Mouse (Mus musculus) 3T3-L1 (cell line): ENCODE data around the gene Olfr1.

Experiments
- DNase-seq: peaks from one replicate; pipeline ENCODE4 v3.0.0-alpha.2; 2015; ENCODE audit warnings: low read depth, low spot score

The Olfr1 gene

DNA sequence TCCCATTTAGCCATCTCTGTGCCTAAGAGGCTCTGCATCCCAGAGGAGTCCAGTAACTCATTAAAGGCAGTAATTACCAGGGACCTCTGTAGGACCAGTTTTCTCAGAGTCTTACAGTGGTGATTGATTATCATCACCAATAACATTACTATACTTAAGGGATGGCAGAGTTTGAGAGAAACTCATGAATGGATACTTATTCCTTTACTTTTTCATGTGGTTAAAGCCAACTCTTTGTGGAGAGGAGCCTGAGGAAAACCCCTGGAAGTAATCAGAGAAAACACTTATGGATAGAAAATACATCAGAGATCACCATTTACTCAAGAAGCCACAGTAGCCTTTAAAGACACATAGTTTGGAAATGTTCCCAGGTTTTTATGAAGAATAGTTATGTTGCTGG is at the start of gene Olfr1:
TSS of gene Olfr1 (minus strand) at position 101 of the 400 bp plus-strand sequence.
- peak; percentile 2 for DNase-seq

DNA sequence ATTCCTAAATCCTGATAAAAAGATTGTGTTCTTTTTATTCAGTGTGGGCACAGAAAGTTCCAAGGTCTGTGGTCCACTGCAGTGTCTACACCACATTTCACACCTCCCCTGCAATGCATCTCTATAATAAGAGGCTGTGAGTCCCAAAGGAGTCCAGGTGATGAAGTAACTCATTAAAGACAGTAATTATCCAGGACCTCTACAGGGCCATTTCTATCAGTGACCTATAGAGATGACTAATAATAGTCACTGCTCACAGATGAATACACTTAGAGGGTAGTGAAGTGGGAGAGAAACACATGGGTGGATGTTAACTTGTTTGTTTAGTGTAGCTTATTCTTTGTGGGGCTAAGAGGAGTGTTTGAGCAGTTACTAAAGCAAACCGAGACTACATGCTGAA is 29.0 kb upstream of the Olfr1 start, which contains the start of gene Olfr378:
TSS of gene Olfr378 (minus strand) at position 101 of the 400 bp plus-strand sequence.
- no peak for DNase-seq

DNA sequence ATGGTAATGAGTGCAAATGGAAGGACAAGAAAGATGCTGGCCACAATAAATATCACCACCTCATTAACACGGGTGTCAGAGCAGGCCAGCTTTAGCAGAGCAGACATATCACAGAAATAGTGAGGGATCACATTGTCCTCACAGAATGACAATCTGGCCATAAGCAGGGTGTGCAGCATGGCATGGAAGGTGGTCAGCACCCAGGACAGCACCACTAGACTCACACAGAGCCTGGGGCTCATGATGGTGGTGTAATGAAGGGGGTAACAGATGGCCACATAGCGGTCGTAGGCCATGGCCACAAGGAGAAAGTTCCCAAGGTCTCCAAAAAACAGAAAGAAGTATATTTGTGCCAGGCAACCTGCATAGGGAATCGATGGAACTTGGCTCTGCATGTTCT is 4.0 kb downstream of the Olfr1 start:
- peak; percentile 8 for DNase-seq

DNA sequence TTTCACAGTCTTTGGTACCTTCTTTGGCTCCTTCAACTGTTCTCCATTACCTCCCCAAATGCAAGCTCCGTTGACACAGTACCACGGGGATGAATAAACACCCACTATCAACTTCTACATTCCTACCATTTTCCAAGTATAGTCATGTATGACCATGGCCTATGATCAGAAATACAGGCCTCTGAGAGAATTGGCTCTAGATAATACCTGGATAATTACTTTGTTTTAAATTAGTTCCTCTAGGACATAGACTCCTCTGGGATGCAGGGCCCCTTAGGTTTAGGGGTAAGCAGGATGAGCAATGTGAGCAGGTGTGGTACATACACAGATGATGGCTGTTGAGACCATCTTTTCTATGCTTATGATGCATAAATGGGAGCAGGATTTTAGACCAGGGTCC is 28.5 kb downstream of the Olfr1 start, which contains the start of gene Olfr376:
TSS of gene Olfr376 (plus strand) at position 301 of the 400 bp plus-strand sequence.
- DNase-seq, result no peak

DNA sequence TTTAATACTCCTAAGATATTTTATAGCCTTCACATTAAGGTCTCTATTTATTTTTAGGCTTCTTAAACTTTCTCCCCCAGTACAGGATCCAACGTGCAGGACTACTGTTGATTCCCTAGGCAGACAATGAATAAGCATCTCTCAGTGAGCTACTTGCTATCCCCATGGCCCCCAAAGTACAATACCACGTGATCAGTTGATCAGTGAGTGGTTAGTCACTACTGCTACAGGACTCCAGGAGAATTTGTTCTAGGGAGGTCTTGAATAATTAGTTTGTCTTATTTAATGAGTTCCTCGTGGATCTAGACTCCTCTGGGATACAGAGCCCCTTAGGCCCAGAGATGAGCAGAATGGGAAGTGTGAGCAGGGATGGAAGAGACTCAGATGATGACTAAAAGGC is 48.9 kb downstream of the Olfr1 start, which contains the start of gene Olfr20:
TSS of gene Olfr20 (plus strand) at position 301 of the 400 bp plus-strand sequence.
- no peak for DNase-seq
